8 mouse cellular contexts compared by ENCODE assay signal in genomic region chr15:85969707-85970153, GRCm38 (mm10).
DNase-seq lines count a peak whose midpoint lies in the region; ATAC-seq and TF ChIP-seq lines count a peak whose summit lies in the region.
"Had no signal": no experiment of that assay in that cellular context is flagged by ENCODE, and none has a peak within 500 bp of the region (broad histone marks: within the 10 kb centered on the region; RNA-seq: fewer than 3 reads in every experiment).

No protein-coding gene starts in this region.

- H3K36me3 ChIP-seq in embryonic facial prominence, embryonic 15.5 days: no peaks in the 10 kb centered on the region
- H3K36me3 ChIP-seq in hindbrain, embryonic 13.5 days: no peaks in the 10 kb centered on the region

- TF ChIP-seq POLR2A in lung, adult 2 months (IDR thresholded peaks at IDR 0.05; ENCODE audit: borderline replicate concordance, extremely low read depth, low read depth, low read length): no peak

- no peak overlapping the region for H3K9ac ChIP-seq in embryonic facial prominence, embryonic 15.5 days
- H3K9ac ChIP-seq in hindbrain, embryonic 13.5 days: no peak overlapping the region

- DNase-seq in urinary bladder, postnatal 25 days (ENCODE audit: low spot score): peak; percentile 6
- no peak for DNase-seq in urinary bladder, postnatal 10 days (ENCODE audit: low spot score)
- DNase-seq in lung, adult 2 months: peak; percentile 60
- DNase-seq in testis, postnatal 14 days (ENCODE audit: low spot score): peak; percentile 24
- no peak for DNase-seq in left cerebral cortex, adult 8-10 months (ENCODE audit: low spot score in 2 of 2)

- H3K4me1 ChIP-seq in embryonic facial prominence, embryonic 15.5 days: peaks cover 31% of the 10 kb centered on the region
- peaks cover 42% of the 10 kb centered on the region for H3K4me1 ChIP-seq in hindbrain, embryonic 13.5 days (replicated peaks)
- H3K4me1 ChIP-seq in lung, adult 2 months (ENCODE audit: control insufficient read depth, insufficient read depth, low read length): peaks cover 3% of the 10 kb centered on the region; the same call in 1 of the 2 replicates

- ATAC-seq in embryonic facial prominence, embryonic 15.5 days (ENCODE audit: insufficient number of reproducible peaks, low FRiP score, low TSS enrichment, low read depth): peak; percentile 16; the same call in 1 of the 2 replicates
- no peak for ATAC-seq in hindbrain, embryonic 13.5 days (ENCODE audit: low FRiP score)

- no peaks in the 10 kb centered on the region for H3K9me3 ChIP-seq in embryonic facial prominence, embryonic 15.5 days (replicated peaks)
- no peaks in the 10 kb centered on the region for H3K9me3 ChIP-seq in hindbrain, embryonic 13.5 days
- H3K9me3 ChIP-seq: megakaryocyte, embryonic 14.5 days had no signal

- no peak overlapping the region for H3K4me2 ChIP-seq in embryonic facial prominence, embryonic 15.5 days (replicated peaks)
- H3K4me2 ChIP-seq in hindbrain, embryonic 13.5 days: no peak overlapping the region

- H3K27ac ChIP-seq in embryonic facial prominence, embryonic 15.5 days (replicated peaks): no peak overlapping the region
- H3K27ac ChIP-seq in hindbrain, embryonic 13.5 days: peak overlapping the region; percentile 58; the same call in 1 of the 2 replicates

- H3K4me3 ChIP-seq in embryonic facial prominence, embryonic 15.5 days (replicated peaks): no peak overlapping the region
- no peak overlapping the region for H3K4me3 ChIP-seq in hindbrain, embryonic 13.5 days
- no peak overlapping the region for H3K4me3 ChIP-seq in lung, adult 2 months (replicated peaks; ENCODE audit: extremely low read depth, low read depth, low read length)
- H3K4me3 ChIP-seq: megakaryocyte, embryonic 14.5 days had no signal

- no peaks in the 10 kb centered on the region for H3K27me3 ChIP-seq in embryonic facial prominence, embryonic 15.5 days
- 0 out of 2 replicates have a peak, but pooled peaks cover 5% of the 10 kb centered on the region for H3K27me3 ChIP-seq in hindbrain, embryonic 13.5 days

- 46% methylated on average over 3 of the region's 3 CpGs for WGBS in embryonic facial prominence, embryonic 15.5 days
- WGBS in hindbrain, embryonic 13.5 days: 49% methylated on average over 3 of the region's 3 CpGs
- WGBS in lung, adult 2 months: 36% methylated on average over 3 of the region's 3 CpGs

- TF ChIP-seq CTCF in lung, adult 2 months (IDR thresholded peaks at IDR 0.05; ENCODE audit: insufficient read depth, low read length): no peak

Comparison
In these comparisons a context has a peak if more than half of its experiments do, and no peak if none do; other contexts are left out.
1. DNase-seq: peak in urinary bladder, postnatal 25 days (single experiment), lung, adult 2 months (single experiment) and testis, postnatal 14 days (single experiment); none in urinary bladder, postnatal 10 days (single experiment) and left cerebral cortex, adult 8-10 months (0 of 2).